Mouse (Mus musculus): ENCODE measurements at regions not wholly inside any gene's neighbourhood (a gene's known extent, or its start where the extent isn't known, plus 50 kb on each side); places are given as distances from the start of the nearest gene placed in this dataset.
A peak's percentile ranks its signal among the peaks of the same experiment; 100 is the strongest.

GRCm38 (mm10) chr15:93650009-93650522 lies 54.4 kb upstream of the Prickle1 start:
- H3K36me3 ChIP-seq (replicated peaks; ENCODE audit: control insufficient read depth, insufficient read depth, low read depth): no peaks in the 10 kb centered on the region
- peak; percentile 87 for ATAC-seq (ENCODE audit: insufficient read depth)
- 29% methylated on average over 2 of the region's 2 CpGs for WGBS (ENCODE audit: insufficient replicate concordance)
- no peaks in the 10 kb centered on the region for H3K27me3 ChIP-seq (ENCODE audit: control insufficient read depth, insufficient read depth, low read length)
- no peak for TF ChIP-seq CTCF (IDR thresholded peaks at IDR 0.05; ENCODE audit: low read depth)
- no peak for TF ChIP-seq EP300 (IDR thresholded peaks at IDR 0.05; ENCODE audit: low read depth)
- H3K4me3 ChIP-seq (ENCODE audit: insufficient read depth in 1 of 2, low read depth in 2 of 2, low read length in 2 of 2): no peak overlapping the region
- H3K9ac ChIP-seq (replicated peaks): no peak overlapping the region; the same call in 1 of the 2 replicates
- peak overlapping the region; percentile 11; the same call in 1 of the 2 replicates for H3K4me2 ChIP-seq (ENCODE audit: low read depth)
- no peaks in the 10 kb centered on the region for H3K9me3 ChIP-seq (ENCODE audit: control insufficient read depth, low read length)
- H3K27ac ChIP-seq: no peak overlapping the region
- H3K4me1 ChIP-seq (replicated peaks; ENCODE audit: control insufficient read depth in 2 of 2, insufficient read depth in 2 of 2, low read length in 1 of 2): peaks cover 17 to 27% of the 10 kb centered on the region in 2 experiments
- peak in 2 of 3 experiments; percentile 12 to 15 for DNase-seq (ENCODE audit: low read depth in 3 of 3, low spot score in 3 of 3)

GRCm38 (mm10) chr15:93648646-93649045 lies 53.0 kb upstream of the Prickle1 start:
- Histone ChIP-seq H3K4me1 (replicated peaks; ENCODE audit: control insufficient read depth in 2 of 2, insufficient read depth in 2 of 2, low read length in 1 of 2) (peaks cover 17 to 27% of the 10 kb centered on the region in 2 experiments), H3K9ac (replicated peaks) (no peak overlapping the region), H3K4me2 (ENCODE audit: low read depth) (no peak overlapping the region), H3K4me3 (ENCODE audit: insufficient read depth in 1 of 2, low read depth in 2 of 2, low read length in 2 of 2) (no peak overlapping the region), H3K27ac (no peak overlapping the region), H3K9me3 (ENCODE audit: control insufficient read depth, low read length) (no peaks in the 10 kb centered on the region), H3K27me3 (ENCODE audit: control insufficient read depth, insufficient read depth, low read length) (no peaks in the 10 kb centered on the region), H3K36me3 (replicated peaks; ENCODE audit: control insufficient read depth, insufficient read depth, low read depth) (no peaks in the 10 kb centered on the region)
- 40% methylated on average over 4 of the region's 4 CpGs for WGBS (ENCODE audit: insufficient replicate concordance)
- ATAC-seq (ENCODE audit: insufficient read depth) (no peak), DNase-seq (ENCODE audit: low read depth in 3 of 3, low spot score in 3 of 3) (no peak)
- no peak for TF ChIP-seq EP300 (IDR thresholded peaks at IDR 0.05; ENCODE audit: low read depth)
- TF ChIP-seq CTCF (IDR thresholded peaks at IDR 0.05; ENCODE audit: low read depth): no peak

- H3K4me3 ChIP-seq (ENCODE audit: insufficient read depth in 1 of 2, low read depth in 2 of 2, low read length in 2 of 2): no peak overlapping the region
- DNase-seq (ENCODE audit: low read depth in 3 of 3, low spot score in 3 of 3): no peak
- no peak overlapping the region for H3K27ac ChIP-seq
- 75% methylated on average over 3 of the region's 3 CpGs for WGBS (ENCODE audit: insufficient replicate concordance)
- TF ChIP-seq CTCF (IDR thresholded peaks at IDR 0.05; ENCODE audit: low read depth) (no peak), EP300 (IDR thresholded peaks at IDR 0.05; ENCODE audit: low read depth) (no peak)
- H3K4me1 ChIP-seq (replicated peaks; ENCODE audit: control insufficient read depth in 2 of 2, insufficient read depth in 2 of 2, low read length in 1 of 2): peaks cover 17 to 27% of the 10 kb centered on the region in 2 experiments
- H3K9me3 ChIP-seq (ENCODE audit: control insufficient read depth, low read length): no peaks in the 10 kb centered on the region
- no peaks in the 10 kb centered on the region for H3K27me3 ChIP-seq (ENCODE audit: control insufficient read depth, insufficient read depth, low read length)
- H3K4me2 ChIP-seq (ENCODE audit: low read depth): no peak overlapping the region
- H3K36me3 ChIP-seq (replicated peaks; ENCODE audit: control insufficient read depth, insufficient read depth, low read depth): no peaks in the 10 kb centered on the region
- no peak for ATAC-seq (ENCODE audit: insufficient read depth)
- no peak overlapping the region for H3K9ac ChIP-seq (replicated peaks)
Observed at GRCm38 (mm10) chr15:93646820-93647219, 51.1 kb upstream of the Prickle1 start.

- no peak overlapping the region for H3K27ac ChIP-seq
- peaks cover 16 to 21% of the 10 kb centered on the region in 2 experiments for H3K4me1 ChIP-seq (replicated peaks; ENCODE audit: control insufficient read depth in 2 of 2, insufficient read depth in 2 of 2, low read length in 1 of 2)
- H3K4me3 ChIP-seq (ENCODE audit: insufficient read depth in 1 of 2, low read depth in 2 of 2, low read length in 2 of 2): no peak overlapping the region
- DNase-seq (ENCODE audit: low read depth in 3 of 3, low spot score in 3 of 3): no peak
- no peak overlapping the region for H3K4me2 ChIP-seq (ENCODE audit: low read depth)
- no peaks in the 10 kb centered on the region for H3K27me3 ChIP-seq (ENCODE audit: control insufficient read depth, insufficient read depth, low read length)
- no peaks in the 10 kb centered on the region for H3K36me3 ChIP-seq (replicated peaks; ENCODE audit: control insufficient read depth, insufficient read depth, low read depth)
- H3K9ac ChIP-seq (replicated peaks): no peak overlapping the region
- no peak for TF ChIP-seq EP300 (IDR thresholded peaks at IDR 0.05; ENCODE audit: low read depth)
- H3K9me3 ChIP-seq (ENCODE audit: control insufficient read depth, low read length): no peaks in the 10 kb centered on the region
- WGBS (ENCODE audit: insufficient replicate concordance): 59% methylated on average over 8 of the region's 8 CpGs
- ATAC-seq (ENCODE audit: insufficient read depth): no peak
Observed at GRCm38 (mm10) chr15:93645950-93646349, 50.3 kb upstream of the Prickle1 start.

Measured in liver, embryonic 14.5 days (tissue).